Mouse (Mus musculus) layer of hippocampus, postnatal 36 days (tissue): ENCODE data around the gene Olfr1000. TPM values are rescaled to one million over a fixed set of nuclear protein-coding genes. Genes with fewer than 3 reads are reported as not detected.
"Not testable (repeated sequence)": the region's sequence is repeated elsewhere in the genome, so short reads cannot be mapped to it uniquely, and the experiment has no call there.

ENCODE experiments used
- DNase-seq, 2 experiments: peaks; one replicate each; pipeline ENCODE4 v3.0.0; 2022
- total RNA-seq, 2 experiments: library from RNA; stranded (reverse); gene quantifications; 2 replicates each; pipeline ENCODE4 v1.2.3; 2021

Olfr1000 gene
- not detected for total RNA-seq

DNA sequence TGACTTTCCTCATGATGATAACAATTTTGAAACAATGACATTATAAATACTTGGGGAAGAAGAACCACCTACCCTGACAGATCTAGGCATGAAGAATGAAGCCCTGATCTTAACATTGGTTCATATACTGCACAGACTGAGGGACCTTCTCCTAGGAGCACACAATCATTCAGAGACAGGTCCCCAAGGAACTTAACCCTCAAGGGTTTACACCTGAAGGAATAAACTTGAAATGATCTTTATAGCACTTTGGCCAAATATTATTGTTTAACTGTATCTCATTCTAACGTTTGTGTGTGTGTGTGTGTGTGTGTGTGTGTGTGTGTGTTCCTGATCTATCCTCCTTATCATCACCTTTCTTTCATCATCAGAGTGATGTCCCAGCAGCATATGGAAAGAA lies at the start of gene Olfr1000:
Olfr1000 (minus strand) TSS at position 101 of the 400 bp plus-strand sequence.
- no peak for DNase-seq

DNA sequence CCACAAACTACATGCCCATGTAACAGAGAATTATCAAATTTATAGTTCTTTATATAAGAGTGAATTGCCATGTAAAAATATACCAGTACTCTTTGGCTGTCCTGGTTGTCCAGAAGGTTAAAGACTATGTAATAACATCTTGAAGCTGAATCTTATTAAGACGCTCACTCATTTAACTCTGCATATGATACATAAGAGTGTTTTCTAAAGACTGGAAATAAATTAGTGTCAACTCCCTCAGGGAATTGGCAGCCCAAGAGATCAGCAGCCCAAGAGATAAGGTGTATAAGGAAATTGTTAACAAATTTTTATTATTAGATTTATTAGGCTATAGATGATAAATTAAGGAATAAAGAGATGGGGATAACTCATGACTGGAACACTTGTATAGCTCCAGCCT lies 38.9 kb upstream of the Olfr1000 start, which contains the start of gene Olfr1002:
Olfr1002 (minus strand) TSS at position 101 of the 400 bp plus-strand sequence.
- DNase-seq, result no peak

DNA sequence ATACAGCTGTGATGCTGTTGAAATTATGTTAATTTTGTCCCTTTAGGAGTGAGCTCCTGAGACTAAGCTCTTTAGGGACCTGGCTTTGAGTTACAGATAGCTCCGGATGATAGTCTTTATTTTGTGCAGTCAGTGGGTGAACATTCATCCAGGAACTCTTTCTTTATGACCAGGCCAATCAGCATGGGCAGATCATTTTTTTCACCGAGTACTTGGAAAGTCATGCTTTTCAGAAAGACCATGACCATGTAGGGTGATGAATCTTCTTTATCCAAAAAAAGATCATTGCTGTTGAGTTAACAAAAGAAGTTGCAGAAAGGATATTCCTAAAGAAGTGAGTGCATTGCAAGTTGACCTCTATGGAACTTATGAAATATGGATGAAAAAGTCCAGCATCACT lies 23.1 kb downstream of the Olfr1000 start, which contains the start of gene Olfr998:
Olfr998 (plus strand) TSS at position 301 of the 400 bp plus-strand sequence.
- DNase-seq, result not testable (repeated sequence)

DNA sequence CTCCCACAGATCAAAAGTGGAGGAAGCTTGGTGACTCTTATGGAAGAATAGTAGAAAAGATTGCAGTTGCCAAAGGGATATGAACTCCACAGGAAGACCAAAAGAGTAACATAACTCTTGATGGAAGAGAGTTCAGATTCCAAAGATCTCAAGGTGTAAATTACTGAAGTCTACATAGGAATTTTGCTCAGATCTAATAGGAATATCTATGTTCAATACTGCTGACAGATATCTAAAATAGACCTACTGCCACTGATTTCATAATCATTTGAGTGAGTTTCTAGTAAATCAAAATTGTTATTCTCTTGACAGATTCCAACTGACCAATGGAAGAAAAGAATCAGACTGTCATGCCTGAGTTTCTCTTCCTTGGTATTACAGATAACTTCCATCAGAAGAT lies 32.8 kb downstream of the Olfr1000 start, which contains the start of gene Olfr996:
Olfr996 (plus strand) TSS at position 301 of the 400 bp plus-strand sequence.
- no peak for DNase-seq

DNA sequence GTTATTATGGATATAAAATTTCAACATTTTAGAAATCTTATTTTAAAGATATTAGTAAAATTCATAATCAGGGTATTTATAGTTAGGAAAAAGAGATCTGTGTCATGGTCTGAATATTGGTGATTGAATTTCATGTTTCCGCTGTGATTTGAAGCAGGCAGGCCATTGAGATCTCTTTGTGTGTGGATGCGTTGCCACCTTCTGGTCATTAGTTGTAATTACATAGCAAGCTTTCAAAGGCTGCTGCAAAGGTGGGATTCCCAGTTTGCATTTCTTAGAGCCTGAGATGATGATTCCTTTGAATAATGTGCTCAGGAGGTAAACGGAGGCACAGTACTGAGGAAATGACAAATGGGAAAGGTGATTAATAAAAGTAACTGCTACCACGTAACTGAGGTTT lies 50.5 kb downstream of the Olfr1000 start:
- peak; percentile 8 to 9 for DNase-seq

DNA sequence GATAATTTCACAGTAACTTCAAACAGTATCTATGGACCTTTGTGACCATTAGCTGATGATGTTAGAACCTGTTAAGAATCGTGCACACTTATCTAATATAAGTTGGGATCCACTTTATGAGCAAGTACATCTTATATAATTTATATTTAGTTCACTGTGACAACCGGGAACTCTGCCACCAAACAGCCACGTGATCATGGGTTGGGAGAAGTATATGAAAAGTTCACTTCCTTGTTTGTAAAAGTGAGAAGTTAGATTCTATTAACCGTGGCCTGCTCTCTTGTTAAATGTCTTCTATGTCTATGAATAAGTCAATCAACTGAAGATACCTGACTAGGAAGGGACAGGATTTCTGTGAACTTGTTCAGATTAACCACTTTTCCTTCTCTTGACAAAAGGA lies 51.5 kb downstream of the Olfr1000 start:
- DNase-seq, result no peak

Other genes starting within 250 kb of the Olfr1000 start
- gene Olfr988, start 248.7 kb downstream of the Olfr1000 start, total RNA-seq, result not detected
- not detected for gene Olfr992, start 202.4 kb downstream of the Olfr1000 start, total RNA-seq
- gene Olfr993, start 197.0 kb downstream of the Olfr1000 start, total RNA-seq, result not detected
- not detected for gene Olfr994, start 175.5 kb downstream of the Olfr1000 start, total RNA-seq
- gene Olfr995, start 168.3 kb downstream of the Olfr1000 start, total RNA-seq, result not detected
- gene 4833423E24Rik, start 92.9 kb downstream of the Olfr1000 start, total RNA-seq, result under 1 TPM in 1 of 2 experiments, not detected in 1; 0.25 TPM
- not detected for gene Olfr996, start 32.7 kb downstream of the Olfr1000 start, total RNA-seq
- not detected for gene Olfr998, start 23.0 kb downstream of the Olfr1000 start, total RNA-seq
- not detected for gene Olfr1002, start 38.8 kb upstream of the Olfr1000 start, total RNA-seq
- not detected for gene Olfr154, start 52.6 kb upstream of the Olfr1000 start, total RNA-seq
- gene Olfr1006, start 66.9 kb upstream of the Olfr1000 start, total RNA-seq, result not detected
- gene Olfr1008, start 77.5 kb upstream of the Olfr1000 start, total RNA-seq, result not detected
- gene Olfr1009, start 103.5 kb upstream of the Olfr1000 start, total RNA-seq, result not detected
- not detected for gene Olfr1012, start 150.9 kb upstream of the Olfr1000 start, total RNA-seq
- gene Olfr1013, start 155.2 kb upstream of the Olfr1000 start, total RNA-seq, result not detected
- not detected for gene Olfr1014, start 160.8 kb upstream of the Olfr1000 start, total RNA-seq
- gene Olfr1015, start 170.1 kb upstream of the Olfr1000 start, total RNA-seq, result not detected
- not detected for gene Olfr1016, start 190.6 kb upstream of the Olfr1000 start, total RNA-seq
- gene Olfr1018, start 206.6 kb upstream of the Olfr1000 start, total RNA-seq, result not detected
- not detected for gene Olfr1019, start 233.6 kb upstream of the Olfr1000 start, total RNA-seq
- not detected for gene Olfr1020, start 235.1 kb upstream of the Olfr1000 start, total RNA-seq